Mouse (Mus musculus) right cerebral cortex, postnatal 4 days (tissue): Measurements from ENCODE around the gene Gm4201.
"Not testable (repeated sequence)": the region's sequence is repeated elsewhere in the genome, so short reads cannot be mapped to it uniquely, and the experiment has no call there.

Experiments used
- DNase-seq: peaks from one replicate; pipeline ENCODE4 v3.0.0-alpha.2; 2022

Gene Gm4201

DNA sequence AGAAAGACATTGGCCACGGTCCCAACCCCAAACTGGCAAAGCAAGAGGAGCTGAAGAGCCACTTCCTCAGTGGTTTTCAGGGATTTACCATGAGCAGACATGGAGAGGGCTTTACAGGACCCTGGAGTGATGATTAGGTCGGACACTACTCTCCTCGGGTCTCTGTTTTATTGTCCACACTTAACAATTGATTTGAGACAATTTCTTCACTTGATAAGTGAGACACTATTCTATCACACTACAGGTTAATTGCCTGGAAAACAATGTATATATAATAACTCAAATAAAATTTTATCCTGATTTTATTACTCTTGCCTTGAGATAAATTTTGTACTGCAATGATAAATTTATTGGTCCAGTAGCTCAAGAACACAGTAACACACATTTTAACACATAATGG, at the start of gene Gm4201:
Gene Gm4201, minus strand, starts transcription at position 101 of the 400 bp plus-strand sequence.
- DNase-seq = not testable (repeated sequence)

DNA sequence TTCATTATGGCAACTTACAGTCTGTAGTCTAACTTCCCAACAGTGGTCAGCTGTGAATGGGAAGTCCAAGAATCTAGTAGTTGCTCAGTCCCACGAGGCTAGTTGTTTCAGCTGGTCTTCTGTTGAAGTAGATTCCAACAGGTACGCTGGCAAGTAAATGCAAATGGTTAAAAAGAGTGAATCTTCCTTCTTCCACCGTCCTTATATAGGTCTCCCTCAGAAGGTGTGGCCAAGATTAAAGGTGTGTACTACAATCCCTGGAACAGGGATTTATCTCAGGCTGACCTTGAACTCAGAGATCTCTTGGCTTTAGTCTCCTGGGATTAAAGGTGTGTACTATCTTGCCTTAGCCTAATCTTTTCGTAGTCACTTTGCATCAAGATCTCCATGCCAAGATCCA, 22.9 kb upstream of the Gm4201 start, which contains the start of gene Gm4565:
Gene Gm4565, minus strand, starts transcription at position 101 of the 400 bp plus-strand sequence.
- DNase-seq = not testable (repeated sequence)

DNA sequence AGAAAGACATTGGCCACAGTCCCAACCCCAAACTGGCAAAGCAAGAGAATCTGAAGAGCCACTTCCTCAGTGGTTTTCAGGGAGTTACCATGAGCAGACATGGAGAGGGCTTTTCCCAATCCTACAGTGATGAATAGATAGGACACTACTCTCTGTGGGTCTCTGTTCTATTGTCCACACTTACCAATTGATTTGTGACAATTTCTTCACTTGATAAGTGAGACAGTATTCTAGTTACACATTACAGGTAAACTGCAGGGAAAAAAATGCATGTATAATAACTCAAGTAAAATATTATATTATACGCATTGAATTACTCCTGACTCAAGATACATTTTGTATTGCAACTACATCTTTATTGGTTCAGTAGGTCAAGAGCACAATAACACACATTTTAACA, 30.4 kb downstream of the Gm4201 start, which contains the start of gene Gm8677:
Gene Gm8677, minus strand, starts transcription at position 101 of the 400 bp plus-strand sequence.
- not testable (repeated sequence) for DNase-seq

DNA sequence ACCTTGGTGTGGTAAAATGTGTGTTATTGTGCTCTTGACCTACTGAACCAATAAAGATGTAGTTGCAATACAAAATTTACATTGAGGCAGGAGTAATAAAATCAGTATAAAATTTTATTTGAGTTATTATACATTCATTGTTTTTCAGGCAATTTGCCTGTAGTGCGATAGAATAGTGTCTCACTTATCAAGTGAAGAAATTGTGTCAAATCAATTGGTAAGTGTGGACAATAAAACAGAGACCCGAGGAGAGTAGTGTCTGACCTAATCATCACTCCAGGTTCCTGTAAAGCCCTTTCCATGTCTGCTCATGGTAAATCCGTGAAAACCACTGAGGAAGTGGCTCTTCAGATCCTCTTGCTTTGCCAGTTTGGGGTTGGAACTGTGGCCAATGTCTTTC, 42.5 kb downstream of the Gm4201 start, which contains the start of gene Vmn1r152:
Gene Vmn1r152, plus strand, starts transcription at position 301 of the 400 bp plus-strand sequence.
- DNase-seq = not testable (repeated sequence)
